21 mouse cellular contexts compared by ENCODE assay signal in the genomic region with DNA sequence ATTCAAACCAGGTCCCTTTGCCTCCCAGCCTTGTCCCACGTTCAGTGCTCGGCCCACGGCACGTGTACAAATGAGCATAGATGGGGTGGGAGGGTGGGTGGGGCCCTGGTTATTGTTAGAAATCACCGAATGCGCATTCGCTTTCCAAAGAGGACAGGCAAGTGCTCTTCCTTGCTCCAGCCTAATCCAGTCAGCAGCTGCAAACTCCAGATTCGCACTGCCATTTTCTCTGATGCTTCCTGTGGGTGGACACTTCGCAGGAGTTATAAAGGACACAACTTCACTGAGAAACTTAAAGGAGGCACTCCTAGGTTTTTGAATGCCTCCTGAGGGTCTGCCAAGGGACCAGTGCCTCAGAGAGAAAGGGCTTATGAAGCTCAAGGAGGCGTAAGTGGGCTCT. TPM values are rescaled to one million over a fixed set of nuclear protein-coding genes. Genes with fewer than 3 reads are reported as not detected.
DNase-seq lines count a peak whose midpoint lies in the region; ATAC-seq and TF ChIP-seq lines count a peak whose summit lies in the region.
"Had no signal": no experiment of that assay in that cellular context is flagged by ENCODE, and none has a peak within 500 bp of the region (broad histone marks: within the 10 kb centered on the region; RNA-seq: fewer than 3 reads in every experiment).

No protein-coding gene starts in this region.

- no peak for ATAC-seq in intestine, embryonic 15.5 days
- no peak for ATAC-seq in intestine, embryonic 16.5 days
- no peak for ATAC-seq in neural tube, embryonic 11.5 days (ENCODE audit: insufficient read depth, low FRiP score, low TSS enrichment)
- no peak for ATAC-seq in neural tube, embryonic 15.5 days (ENCODE audit: low FRiP score)
- ATAC-seq: inflammation-experienced regulatory T-cells, adult 6 months had no signal

- H3K4me1 ChIP-seq in intestine, embryonic 15.5 days (replicated peaks): peaks cover 8% of the 10 kb centered on the region
- H3K4me1 ChIP-seq in intestine, embryonic 16.5 days (ENCODE audit: control insufficient read depth, insufficient read depth, low read length): peaks cover 7% of the 10 kb centered on the region
- H3K4me1 ChIP-seq in neural tube, embryonic 11.5 days (ENCODE audit: control insufficient read depth, insufficient read depth, low read length): peaks cover 9% of the 10 kb centered on the region
- H3K4me1 ChIP-seq in neural tube, embryonic 15.5 days: peaks cover 27% of the 10 kb centered on the region
- H3K4me1 ChIP-seq in olfactory bulb, adult 2 months (ENCODE audit: control insufficient read depth, insufficient read depth, low read length): peaks cover 45% of the 10 kb centered on the region

- 56% methylated on average over 10 of the region's 10 CpGs for WGBS in intestine, embryonic 15.5 days
- WGBS in intestine, embryonic 16.5 days: 45% methylated on average over 10 of the region's 10 CpGs
- WGBS in neural tube, embryonic 11.5 days: 49% methylated on average over 10 of the region's 10 CpGs
- WGBS in neural tube, embryonic 15.5 days: 53% methylated on average over 10 of the region's 10 CpGs
- WGBS in olfactory bulb, adult 2 months: 35% methylated on average over 10 of the region's 10 CpGs

- H3K27ac ChIP-seq in intestine, embryonic 15.5 days: no peak overlapping the region
- H3K27ac ChIP-seq in intestine, embryonic 16.5 days (ENCODE audit: low read length): no peak overlapping the region
- no peak overlapping the region for H3K27ac ChIP-seq in neural tube, embryonic 11.5 days (ENCODE audit: low read depth, low read length)
- no peak overlapping the region for H3K27ac ChIP-seq in neural tube, embryonic 15.5 days (replicated peaks)
- H3K27ac ChIP-seq in olfactory bulb, adult 2 months (ENCODE audit: insufficient read depth, low read depth, low read length): peak overlapping the region; percentile 53; the same call in 1 of the 2 replicates
- H3K27ac ChIP-seq: embryonic facial prominence, embryonic 13.5 days; limb, embryonic 15.5 days; liver, embryonic 14.5 days had no signal

- peak; percentile 21 for DNase-seq in cerebellum, adult 9-11 months
- DNase-seq in cerebellum, adult 9-10 months: no peak
- peak; percentile 8 for DNase-seq in neural tube, embryonic 11.5 days (ENCODE audit: low spot score)
- DNase-seq in kidney, postnatal 10 days: no peak
- DNase-seq: adrenal gland, adult 2 months; cerebellum, postnatal 36 days; gastrocnemius, postnatal 10 days; heart, postnatal 4 days; kidney, adult 8-10 months; lung, embryonic 14.5 days; lung, postnatal 4 days had no signal

- TF ChIP-seq CTCF in olfactory bulb, adult 2 months (IDR thresholded peaks at IDR 0.05; ENCODE audit: insufficient read depth, low read depth, low read length): no peak

- H3K4me2 ChIP-seq in intestine, embryonic 15.5 days (replicated peaks): peak overlapping the region; percentile 100; the same call in 1 of the 2 replicates
- H3K4me2 ChIP-seq in intestine, embryonic 16.5 days (ENCODE audit: low read depth, low read length): no peak overlapping the region
- H3K4me2 ChIP-seq in neural tube, embryonic 11.5 days (ENCODE audit: low read depth): no peak overlapping the region
- H3K4me2 ChIP-seq in neural tube, embryonic 15.5 days: no peak overlapping the region

- no peak overlapping the region for H3K4me3 ChIP-seq in intestine, embryonic 15.5 days (replicated peaks)
- H3K4me3 ChIP-seq in intestine, embryonic 16.5 days (ENCODE audit: low read length): no peak overlapping the region
- H3K4me3 ChIP-seq in neural tube, embryonic 11.5 days (ENCODE audit: low read depth, low read length): no peak overlapping the region
- no peak overlapping the region for H3K4me3 ChIP-seq in neural tube, embryonic 15.5 days (replicated peaks)
- no peak overlapping the region for H3K4me3 ChIP-seq in olfactory bulb, adult 2 months (ENCODE audit: insufficient read depth, low read depth, low read length)
- H3K4me3 ChIP-seq: erythroblast, embryonic 14.5 days had no signal

- no peak for TF ChIP-seq POLR2A in olfactory bulb, adult 2 months (IDR thresholded peaks at IDR 0.05; ENCODE audit: insufficient read depth, low read depth, low read length)

- no peaks in the 10 kb centered on the region for H3K36me3 ChIP-seq in intestine, embryonic 15.5 days
- no peaks in the 10 kb centered on the region for H3K36me3 ChIP-seq in intestine, embryonic 16.5 days (ENCODE audit: control insufficient read depth, insufficient read depth, low read length)
- H3K36me3 ChIP-seq in neural tube, embryonic 11.5 days (ENCODE audit: control insufficient read depth, insufficient read depth, low read length): no peaks in the 10 kb centered on the region
- no peaks in the 10 kb centered on the region for H3K36me3 ChIP-seq in neural tube, embryonic 15.5 days
- H3K36me3 ChIP-seq: embryonic facial prominence, embryonic 13.5 days; heart, embryonic 10.5 days; limb, embryonic 15.5 days had no signal

- H3K9ac ChIP-seq in intestine, embryonic 15.5 days: no peak overlapping the region
- no peak overlapping the region for H3K9ac ChIP-seq in intestine, embryonic 16.5 days (ENCODE audit: low read depth, low read length)
- no peak overlapping the region for H3K9ac ChIP-seq in neural tube, embryonic 11.5 days (ENCODE audit: low read length)
- H3K9ac ChIP-seq in neural tube, embryonic 15.5 days (replicated peaks): no peak overlapping the region
- H3K9ac ChIP-seq: liver, embryonic 14.5 days had no signal

- H3K9me3 ChIP-seq in intestine, embryonic 15.5 days: no peaks in the 10 kb centered on the region
- H3K9me3 ChIP-seq in intestine, embryonic 16.5 days (ENCODE audit: control insufficient read depth, low read length): no peaks in the 10 kb centered on the region
- H3K9me3 ChIP-seq in neural tube, embryonic 11.5 days (ENCODE audit: control insufficient read depth, low read length): no peaks in the 10 kb centered on the region
- no peaks in the 10 kb centered on the region for H3K9me3 ChIP-seq in neural tube, embryonic 15.5 days (replicated peaks)
- H3K9me3 ChIP-seq: embryonic facial prominence, embryonic 13.5 days; heart, embryonic 10.5 days; limb, embryonic 15.5 days had no signal

- peaks cover 24% of the 10 kb centered on the region for H3K27me3 ChIP-seq in intestine, embryonic 15.5 days (replicated peaks)
- peaks cover 14% of the 10 kb centered on the region for H3K27me3 ChIP-seq in intestine, embryonic 16.5 days (replicated peaks; ENCODE audit: control insufficient read depth, insufficient read depth, low read length)
- H3K27me3 ChIP-seq in neural tube, embryonic 11.5 days (ENCODE audit: control insufficient read depth, insufficient read depth, low read length): no peaks in the 10 kb centered on the region
- no peaks in the 10 kb centered on the region for H3K27me3 ChIP-seq in neural tube, embryonic 15.5 days (replicated peaks)

RNA-seq across cellular contexts. Expression of gene Smim12, which starts 6.3 kb away (rescaled TPM):
- polyA plus RNA-seq in intestine, embryonic 15.5 days (2015; fragmentation: Nextera tagmentation; extraction: Ambion mirVana): 56.3 and 57.1 TPM in 2 replicates
- 56.1 and 63.3 TPM in 2 replicates for polyA plus RNA-seq in intestine, embryonic 16.5 days (2015; fragmentation: Nextera tagmentation; extraction: Ambion mirVana)
- polyA plus RNA-seq in neural tube, embryonic 11.5 days (2014; fragmentation: Nextera tagmentation; extraction: Ambion mirVana): 57.0 and 58.6 TPM in 2 replicates
- 61.7 and 68.9 TPM in 2 replicates for polyA plus RNA-seq in neural tube, embryonic 15.5 days (2015; fragmentation: Nextera tagmentation; extraction: Ambion mirVana)
- not detected in 2 replicates for polyA plus RNA-seq in olfactory bulb, adult 2 months (2012; ENCODE audit: insufficient read depth, insufficient read length, low replicate concordance, missing spikeins)

Comparison
In these comparisons a context has a peak if more than half of its experiments do, and no peak if none do; other contexts are left out.
1. DNase-seq: peak in cerebellum, adult 9-11 months (single experiment) and neural tube, embryonic 11.5 days (single experiment); none in cerebellum, adult 9-10 months (single experiment) and kidney, postnatal 10 days (single experiment).
2. RNA of gene Smim12, which starts 6.3 kb away (polyA plus RNA-seq): 61.7 to 68.9 TPM in neural tube, embryonic 15.5 days, 56.1 to 63.3 TPM in intestine, embryonic 16.5 days, 57.0 to 58.6 TPM in neural tube, embryonic 11.5 days and 56.3 to 57.1 TPM in intestine, embryonic 15.5 days; not detected in olfactory bulb, adult 2 months; every median in the first group is over 10 times any median in the second.